Mouse (Mus musculus) testis, adult 2 months (tissue): ENCODE measurements around the gene Pbp2. TPM values are rescaled to one million over a fixed set of nuclear protein-coding genes. Genes with fewer than 3 reads are reported as not detected.

Experiments used
- H3K27ac ChIP-seq: fragments of 200-500 bp; 2 replicates; pipeline ENCODE4 v1.5.1; 2012; ENCODE audit warnings: low read depth, low read length; ENCODE audit not compliant: control insufficient read depth, insufficient read depth
- H3K27me3 ChIP-seq: fragments of 200-500 bp; 2 replicates; pipeline ENCODE4 v1.6.1; 2012; ENCODE audit warnings: mild to moderate bottlenecking, low read length, moderate library complexity; ENCODE audit not compliant: control insufficient read depth, insufficient read depth
- H3K36me3 ChIP-seq: fragments of 200-500 bp; 2 replicates; pipeline ENCODE4 v1.6.1; 2012; ENCODE audit warnings: mild to moderate bottlenecking, low read length; ENCODE audit not compliant: control insufficient read depth, insufficient read depth
- H3K4me1 ChIP-seq: fragments of 200-500 bp; 2 replicates; pipeline ENCODE4 v1.6.1; 2012; ENCODE audit warnings: low read length; ENCODE audit not compliant: control insufficient read depth, insufficient read depth
- H3K4me3 ChIP-seq: fragments of 200-500 bp; 2 replicates; pipeline ENCODE4 v1.5.1; 2012; ENCODE audit warnings: low read depth, mild to moderate bottlenecking, low read length, moderate library complexity, mixed read lengths; ENCODE audit not compliant: control insufficient read depth
- CTCF ChIP-seq: fragments of 200-500 bp; IDR thresholded peaks from 2 replicates; pipeline ENCODE4 v1.5.1; 2012; ENCODE audit warnings: low read depth, mild to moderate bottlenecking, inconsistent platforms, low read length, moderate library complexity; ENCODE audit not compliant: control insufficient read depth, insufficient read depth, insufficient replicate concordance
- POLR2A ChIP-seq: fragments of 200-500 bp; IDR thresholded peaks from 2 replicates; pipeline ENCODE4 v1.6.1; 2012; ENCODE audit warnings: low read depth, mild to moderate bottlenecking, inconsistent platforms, low read length, moderate library complexity; ENCODE audit not compliant: control insufficient read depth
- polyA plus RNA-seq: library from polyadenylated mRNA; depleted of rRNA; stranded (reverse); fragments of >200 nt; gene quantifications from 2 replicates; pipeline ENCODE4 v1.2.3, GENCODE M21; 2012

Pbp2 gene
- polyA plus RNA-seq, 1 experiment: 235 TPM

DNA sequence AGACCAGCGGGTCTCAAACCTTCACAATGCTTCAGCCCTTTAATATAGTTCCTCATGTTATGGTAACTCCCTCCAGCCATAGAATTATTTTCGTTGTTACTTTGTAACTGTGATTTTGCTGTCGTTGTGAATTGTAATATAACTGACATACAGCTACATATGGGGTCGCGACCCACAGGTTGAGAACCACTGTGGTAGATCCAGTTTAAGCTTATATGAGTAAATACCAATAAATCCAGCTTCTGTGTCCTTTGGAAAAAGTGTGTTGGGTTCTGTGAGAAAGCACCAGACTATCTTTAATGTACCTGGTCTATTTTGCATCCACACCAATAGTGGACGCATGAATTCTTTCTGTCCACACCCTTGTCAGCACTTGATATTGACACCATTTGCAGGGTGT, 31.9 kb downstream of the Pbp2 start:
- Histone ChIP-seq H3K27ac (no peak overlapping the region), H3K4me3 (no peak overlapping the region), H3K4me1 (no peaks in the 10 kb centered on the region), H3K36me3 (no peaks in the 10 kb centered on the region), H3K27me3 (no peaks in the 10 kb centered on the region)
- no peak for TF ChIP-seq POLR2A
- no peak for TF ChIP-seq CTCF

- H3K4me3 ChIP-seq: no peak overlapping the region
- no peaks in the 10 kb centered on the region for H3K4me1 ChIP-seq
- H3K27me3 ChIP-seq: no peaks in the 10 kb centered on the region
- no peaks in the 10 kb centered on the region for H3K36me3 ChIP-seq
- TF ChIP-seq POLR2A: no peak
- no peak for TF ChIP-seq CTCF
- H3K27ac ChIP-seq: no peak overlapping the region
Measured at GRCm38 (mm10) chr6:135276474-135277295, 33.5 kb downstream of the Pbp2 start.

DNA sequence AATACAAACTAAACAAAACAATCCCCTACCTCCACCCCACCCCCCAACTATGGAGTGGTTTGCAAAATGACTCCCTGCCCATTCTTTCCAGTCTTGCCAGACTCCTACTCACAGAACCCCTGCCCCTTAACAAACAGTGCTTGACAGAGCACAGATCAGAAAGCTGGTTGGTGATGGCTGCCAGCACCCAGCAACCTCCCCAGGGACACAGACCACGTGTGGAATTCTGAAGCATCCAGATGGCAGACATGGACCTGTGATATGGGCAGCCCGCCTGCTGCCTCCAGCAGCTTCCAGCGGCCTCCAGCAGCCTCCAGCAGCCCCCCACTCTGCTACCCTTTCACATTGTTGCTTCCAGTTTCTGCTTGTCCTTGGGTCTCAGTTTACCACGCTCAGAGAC, 35.0 kb downstream of the Pbp2 start:
- Histone ChIP-seq H3K36me3 (no peaks in the 10 kb centered on the region), H3K4me3 (no peak overlapping the region), H3K27ac (no peak overlapping the region), H3K27me3 (no peaks in the 10 kb centered on the region), H3K4me1 (no peaks in the 10 kb centered on the region)
- TF ChIP-seq POLR2A (no peak), CTCF (no peak)

DNA sequence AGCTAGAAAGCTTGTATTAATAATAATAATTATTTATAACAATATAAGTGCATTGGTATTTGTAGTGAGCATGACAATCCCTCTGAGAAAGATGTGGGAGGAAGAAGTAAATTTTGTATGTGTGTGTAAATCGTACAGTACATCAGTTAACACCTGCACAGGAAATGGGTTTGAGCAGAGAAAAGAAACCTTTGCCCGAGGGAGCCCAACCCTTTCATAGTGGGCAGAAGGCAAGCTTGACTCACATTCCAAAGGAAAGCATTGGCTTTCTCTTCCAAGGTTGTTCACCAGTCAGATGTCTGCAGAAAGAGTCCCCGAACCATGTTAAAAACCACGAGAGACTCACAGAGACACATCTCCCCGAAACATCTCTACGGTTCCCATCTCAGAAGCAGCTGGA, 37.1 kb downstream of the Pbp2 start:
- no peak for TF ChIP-seq POLR2A
- no peak for TF ChIP-seq CTCF
- no peaks in the 10 kb centered on the region for H3K27me3 ChIP-seq
- H3K36me3 ChIP-seq: no peaks in the 10 kb centered on the region
- H3K27ac ChIP-seq: no peak overlapping the region
- no peaks in the 10 kb centered on the region for H3K4me1 ChIP-seq
- H3K4me3 ChIP-seq: no peak overlapping the region

DNA sequence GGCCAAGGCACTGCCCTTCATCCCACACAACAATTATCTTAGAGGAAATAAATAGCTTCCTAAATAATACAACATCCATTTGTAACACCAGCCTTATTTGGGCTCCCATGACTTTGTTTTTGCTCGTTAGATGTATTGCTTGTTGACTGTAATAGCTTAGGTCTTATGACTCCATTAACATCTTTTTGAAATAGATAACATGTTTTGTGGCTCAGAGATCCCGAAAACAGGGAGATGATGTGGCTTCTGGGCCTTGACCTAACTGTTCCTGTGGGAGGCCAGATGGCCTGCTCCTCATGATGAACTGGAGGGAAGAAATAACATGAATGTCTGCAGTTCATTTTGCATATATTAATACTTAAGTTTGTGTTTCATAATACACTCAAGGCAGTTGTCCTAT, 38.4 kb downstream of the Pbp2 start:
- TF ChIP-seq POLR2A: no peak
- TF ChIP-seq CTCF: no peak
- H3K4me1 ChIP-seq: no peaks in the 10 kb centered on the region
- H3K27ac ChIP-seq: no peak overlapping the region
- H3K27me3 ChIP-seq: no peaks in the 10 kb centered on the region
- no peak overlapping the region for H3K4me3 ChIP-seq
- H3K36me3 ChIP-seq: no peaks in the 10 kb centered on the region

- no peaks in the 10 kb centered on the region for H3K4me1 ChIP-seq
Measured at GRCm38 (mm10) chr6:135269626-135270025, 40.6 kb downstream of the Pbp2 start.

DNA sequence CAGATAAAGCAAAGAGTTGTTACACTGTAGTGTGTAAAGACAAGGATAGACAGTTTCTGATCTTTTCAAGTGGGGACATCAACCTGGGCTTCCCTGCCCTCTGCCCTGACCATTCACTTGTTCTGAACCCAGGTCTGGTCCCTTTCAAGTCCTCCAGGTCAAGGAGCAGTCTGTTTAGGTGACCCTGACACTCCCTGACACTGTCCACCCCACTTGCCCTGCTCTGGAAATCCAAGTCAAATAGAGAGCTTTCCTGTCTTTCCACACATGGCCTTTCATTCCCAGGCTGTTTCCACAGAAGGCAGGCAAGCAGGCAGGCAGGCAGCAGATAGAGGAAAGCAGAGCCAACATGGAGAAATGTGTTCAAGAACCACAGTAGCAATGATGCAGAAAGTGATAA, 41.8 kb downstream of the Pbp2 start:
- no peaks in the 10 kb centered on the region for H3K4me1 ChIP-seq
- H3K27ac ChIP-seq: no peak overlapping the region
- H3K36me3 ChIP-seq: no peaks in the 10 kb centered on the region
- H3K27me3 ChIP-seq: no peaks in the 10 kb centered on the region
- H3K4me3 ChIP-seq: no peak overlapping the region
- no peak for TF ChIP-seq POLR2A

More at GRCm38 (mm10) chr6:135269626-135270025, 40.6 kb downstream of the Pbp2 start:
- Histone ChIP-seq H3K36me3 (no peaks in the 10 kb centered on the region), H3K27ac (no peak overlapping the region), H3K27me3 (no peaks in the 10 kb centered on the region), H3K4me3 (no peak overlapping the region)
- TF ChIP-seq CTCF (no peak), POLR2A (no peak)

- H3K4me3 ChIP-seq: no peak overlapping the region; the same call in 1 of the 2 replicates
- H3K27me3 ChIP-seq: no peaks in the 10 kb centered on the region
- TF ChIP-seq CTCF: no peak
- TF ChIP-seq POLR2A: no peak
Measured at GRCm38 (mm10) chr6:135267221-135267620, 43.0 kb downstream of the Pbp2 start.

More at GRCm38 (mm10) chr6:135267221-135267620, 43.0 kb downstream of the Pbp2 start:
- Histone ChIP-seq H3K4me1 (no peaks in the 10 kb centered on the region), H3K36me3 (no peaks in the 10 kb centered on the region), H3K27ac (no peak overlapping the region)
